Mouse (Mus musculus): ENCODE data around the gene Ly6g6f. TPM values are rescaled to one million over a fixed set of nuclear protein-coding genes. Genes with fewer than 3 reads are reported as not detected.
A peak's percentile ranks its signal among the peaks of the same experiment; 100 is the strongest.
"Not testable (repeated sequence)": the region's sequence is repeated elsewhere in the genome, so short reads cannot be mapped to it uniquely, and the experiment has no call there.

Ly6g6f gene
- total and polyA plus RNA-seq, 3 experiments, result 0.88 to 3.0 TPM; not detected in 1

DNA sequence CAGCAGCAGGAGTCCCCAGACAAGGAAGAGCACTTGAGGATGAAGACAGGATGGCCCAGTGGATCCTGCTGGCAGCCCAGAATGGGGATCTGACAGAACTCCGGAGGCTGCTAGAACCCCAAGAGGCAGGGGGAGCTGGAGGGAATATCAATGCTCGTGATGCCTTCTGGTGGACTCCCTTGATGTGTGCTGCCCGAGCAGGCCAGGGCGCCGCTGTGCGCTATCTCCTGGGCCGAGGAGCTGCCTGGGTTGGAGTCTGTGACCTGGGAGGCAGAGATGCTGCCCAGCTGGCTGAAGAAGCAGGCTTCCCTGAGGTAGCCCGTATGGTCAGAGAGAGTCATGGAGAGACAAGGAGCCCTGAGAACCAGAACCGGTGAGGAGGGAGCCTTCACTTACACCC, 37.9 kb upstream of the Ly6g6f start:
- not testable (repeated sequence) for H3K4me1 ChIP-seq (ENCODE audit: control insufficient read depth in 1 of 2, insufficient read depth in 2 of 2, low read length in 2 of 2)

DNA sequence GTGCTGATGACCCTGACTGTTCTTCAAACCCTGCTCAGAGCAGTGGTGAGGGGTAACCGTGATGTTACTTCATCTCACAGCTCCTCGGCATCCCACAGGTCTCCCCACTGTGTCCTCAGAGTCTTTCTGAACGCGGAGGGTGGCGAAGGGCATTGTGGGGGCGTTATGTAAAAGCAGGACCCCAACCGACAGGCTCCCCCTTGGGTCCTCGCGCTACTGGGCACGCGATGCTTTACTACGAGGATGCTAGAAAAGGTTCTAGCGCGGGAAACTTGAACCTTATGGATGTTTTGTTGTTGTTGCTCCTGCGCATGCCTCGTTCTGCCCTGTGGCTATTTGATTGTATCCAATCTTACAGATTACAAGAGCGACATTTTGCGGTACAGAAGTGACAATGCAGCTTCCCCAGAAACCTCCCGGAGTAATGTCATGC, 36.5 kb upstream of the Ly6g6f start, which contains the start of gene Csnk2b:
Gene Csnk2b (minus strand): TSS at position 183 of the 433 bp plus-strand sequence.
- DNase-seq (ENCODE audit: low read depth, low spot score), result peak; percentile 82
- peak within 1 kb of the TSS; percentile 76 to 93 for H3K4me3 ChIP-seq (ENCODE audit: control insufficient read depth in 1 of 2, insufficient read depth in 1 of 2, low read depth in 2 of 2, low read length in 2 of 2)
- H3K9me3 ChIP-seq (replicated peaks; ENCODE audit: insufficient read depth, low read length), result no peaks in the 10 kb centered on the region
- peaks cover 37% of the 10 kb centered on the region for H3K79me2 ChIP-seq (ENCODE audit: control insufficient read depth, insufficient read depth, low read length, poor library complexity)
- peak within 1 kb of the TSS; percentile 79 for H3K27ac ChIP-seq (ENCODE audit: control insufficient read depth, low read depth, low read length)
- H3K4me1 ChIP-seq (ENCODE audit: control insufficient read depth in 1 of 2, insufficient read depth in 2 of 2, low read length in 2 of 2), result peaks cover 6% of the 10 kb centered on the region in 2 experiments
- H3K9ac ChIP-seq (ENCODE audit: control insufficient read depth, low read depth, low read length, poor library complexity, severe bottlenecking), result peak within 1 kb of the TSS; percentile 95
- H3K36me3 ChIP-seq (ENCODE audit: control insufficient read depth in 1 of 2, insufficient read depth in 2 of 2, low read length in 2 of 2), result peaks cover 3 to 20% of the 10 kb centered on the region in 2 experiments; a peak in 2 of 4 replicates
- no peaks in the 10 kb centered on the region for H3K27me3 ChIP-seq (ENCODE audit: control insufficient read depth in 1 of 2, insufficient read depth in 2 of 2, low read length in 2 of 2)
- TF ChIP-seq TCF12 (IDR thresholded peaks at IDR 0.05; ENCODE audit: low read depth, low read length) (no peak), POLR2AphosphoS2 (IDR thresholded peaks at IDR 0.05; ENCODE audit: low read length) (no peak), EP300 (IDR thresholded peaks at IDR 0.05; ENCODE audit: low read depth in 1 of 2, low read length in 2 of 2) (0 out of 4 replicates have a peak, but pooled peaks of 1 of the 2 experiments have one; percentile 20), NRF1 (IDR thresholded peaks at IDR 0.05; ENCODE audit: insufficient read depth, low read depth, low read length, poor library complexity, severe bottlenecking) (peak; percentile 80), RAD21 (IDR thresholded peaks at IDR 0.05; ENCODE audit: low read depth, low read length) (peak; percentile 69), TBP (IDR thresholded peaks at IDR 0.05; ENCODE audit: low read depth, low read length) (peak; percentile 13; the same call in 1 of the 2 replicates), ZKSCAN1 (IDR thresholded peaks at IDR 0.05; ENCODE audit: low read depth, low read length) (no peak), MAZ (IDR thresholded peaks at IDR 0.05; ENCODE audit: low read depth, low read length) (no peak), MAX (IDR thresholded peaks at IDR 0.05; ENCODE audit: low read length) (peak; percentile 36; the same call in 1 of the 2 replicates), MXI1 (IDR thresholded peaks at IDR 0.05; ENCODE audit: low read depth, low read length) (peak; percentile 17; the same call in 1 of the 2 replicates), TAL1 (IDR thresholded peaks at IDR 0.05; ENCODE audit: low read length) (no peak), CTCF (IDR thresholded peaks at IDR 0.05 in 2 of 3, conservative IDR thresholded peaks at IDR 0.05 in 1 of 3; ENCODE audit: control insufficient read depth in 1 of 3, insufficient read depth in 1 of 3, low read depth in 2 of 3, low read length in 3 of 3, poor library complexity in 1 of 3, severe bottlenecking in 1 of 3) (peak in 2 of 3 experiments; percentile 8 to 64; a peak in 2 of 6 replicates), USF2 (IDR thresholded peaks at IDR 0.05; ENCODE audit: borderline replicate concordance in 1 of 2, insufficient read depth in 1 of 2, low read depth in 1 of 2, low read length in 2 of 2) (no peak), KAT2A (conservative IDR thresholded peaks at IDR 0.05; ENCODE audit: low read depth, low read length) (no peak), JUND (IDR thresholded peaks at IDR 0.05; ENCODE audit: low read depth, low read length) (no peak), UBTF (IDR thresholded peaks at IDR 0.05; ENCODE audit: borderline replicate concordance, insufficient read depth, low read depth, low read length) (no peak), GABPA (IDR thresholded peaks at IDR 0.05; ENCODE audit: low read depth, low read length) (no peak), ZNF384 (IDR thresholded peaks at IDR 0.05; ENCODE audit: low read depth, low read length) (no peak), CHD2 (IDR thresholded peaks at IDR 0.05; ENCODE audit: low read length) (no peak), E2F4 (IDR thresholded peaks at IDR 0.05; ENCODE audit: borderline replicate concordance, low read depth, low read length) (peak; percentile 89), ZMIZ1 (IDR thresholded peaks at IDR 0.05; ENCODE audit: low read depth, low read length) (no peak), NELFE (IDR thresholded peaks at IDR 0.05; ENCODE audit: low read depth, low read length) (no peak), ZC3H11A (IDR thresholded peaks at IDR 0.05; ENCODE audit: low read depth, low read length) (peak; percentile 47), HCFC1 (IDR thresholded peaks at IDR 0.05; ENCODE audit: low read depth, low read length) (no peak), MAFK (IDR thresholded peaks at IDR 0.05; ENCODE audit: borderline replicate concordance, low read depth, low read length) (no peak), POLR2AphosphoS5 (IDR thresholded peaks at IDR 0.05; ENCODE audit: borderline replicate concordance, low read depth, low read length) (no peak), SMC3 (IDR thresholded peaks at IDR 0.05; ENCODE audit: low read depth, low read length) (peak; percentile 57), CHD1 (IDR thresholded peaks at IDR 0.05; ENCODE audit: low read depth, low read length) (no peak), MYC (IDR thresholded peaks at IDR 0.05; ENCODE audit: low read depth, low read length) (no peak), RCOR1 (IDR thresholded peaks at IDR 0.05; ENCODE audit: low read depth, low read length) (0 out of 2 replicates have a peak, but pooled peaks have one; percentile 31), BHLHE40 (IDR thresholded peaks at IDR 0.05; ENCODE audit: borderline replicate concordance, low read depth, low read length) (no peak)

More for the DNA sequence above, 37.9 kb upstream of the Ly6g6f start:
- DNase-seq (ENCODE audit: low read depth, low spot score); H3K4me3 ChIP-seq (ENCODE audit: control insufficient read depth in 1 of 2, insufficient read depth in 1 of 2, low read depth in 2 of 2, low read length in 2 of 2); H3K27me3 ChIP-seq (ENCODE audit: control insufficient read depth in 1 of 2, insufficient read depth in 2 of 2, low read length in 2 of 2); H3K9ac ChIP-seq (ENCODE audit: control insufficient read depth, low read depth, low read length, poor library complexity, severe bottlenecking); H3K9me3 ChIP-seq (replicated peaks; ENCODE audit: insufficient read depth, low read length); H3K27ac ChIP-seq (ENCODE audit: control insufficient read depth, low read depth, low read length): not testable (repeated sequence)
- peaks cover 47% of the 10 kb centered on the region for H3K79me2 ChIP-seq (ENCODE audit: control insufficient read depth, insufficient read depth, low read length, poor library complexity)
- peaks cover 3 to 20% of the 10 kb centered on the region in 2 experiments; a peak in 2 of 4 replicates for H3K36me3 ChIP-seq (ENCODE audit: control insufficient read depth in 1 of 2, insufficient read depth in 2 of 2, low read length in 2 of 2)
